Mouse (Mus musculus) stomach, postnatal 0 days (tissue): Measurements from ENCODE around the gene Phgdh.

Experiments
- CTCF ChIP-seq: IDR thresholded peaks from 2 replicates; pipeline ENCODE4 v1.5.1; 2016; ENCODE audit warnings: antibody characterized with exemption, low read depth, mild to moderate bottlenecking, moderate library complexity
- EP300 ChIP-seq: optimal IDR thresholded peaks from 2 replicates; pipeline ENCODE3; 2016; ENCODE audit warnings: antibody characterized with exemption

- TF ChIP-seq CTCF (no peak), EP300 (no peak)
These were observed 1.2 kb upstream of the Phgdh start for GRCm38 (mm10) chr3:98340818-98341594.
